Mouse (Mus musculus) hindbrain, postnatal 0 days (tissue): Measurements from ENCODE around the gene Tex33. TPM values are rescaled to one million over a fixed set of nuclear protein-coding genes. Genes with fewer than 3 reads are reported as not detected.
A peak's percentile ranks its signal among the peaks of the same experiment; 100 is the strongest.

ENCODE experiments used
- ATAC-seq: fragments of 200-750 bp; cut with Nextera tagmentation; 2 replicates; pipeline ENCODE4 v1.8.0; 2017; ENCODE audit warnings: mild to moderate bottlenecking, moderate TSS enrichment, moderate library complexity
- DNase-seq: peaks from one replicate; pipeline ENCODE4 v3.0.0-alpha.2; 2015; ENCODE audit warnings: low spot score
- H3K27ac ChIP-seq: fragments of 300-500 bp; sonication (generic); 2 replicates; pipeline ENCODE4 v1.5.1; 2014; ENCODE audit warnings: mild to moderate bottlenecking
- H3K27me3 ChIP-seq: fragments of 300-500 bp; sonication (generic); 2 replicates; pipeline ENCODE4 v1.6.1; 2014; ENCODE audit warnings: low read length, mixed read lengths; ENCODE audit not compliant: insufficient read depth
- H3K36me3 ChIP-seq: fragments of 300-500 bp; sonication (generic); 2 replicates; pipeline ENCODE4 v1.6.1; 2014; ENCODE audit warnings: low read length, mixed read lengths; ENCODE audit not compliant: insufficient read depth
- H3K4me1 ChIP-seq: fragments of 300-500 bp; sonication (generic); 2 replicates; pipeline ENCODE4 v1.6.1; 2014; ENCODE audit warnings: antibody characterized with exemption, low read length, mixed read lengths; ENCODE audit not compliant: insufficient read depth
- H3K4me2 ChIP-seq: fragments of 300-500 bp; sonication (generic); 2 replicates; pipeline ENCODE4 v1.6.1; 2014; ENCODE audit warnings: low read depth, mild to moderate bottlenecking, low read length, moderate library complexity, mixed read lengths
- H3K4me3 ChIP-seq: fragments of 300-500 bp; sonication (generic); 2 replicates; pipeline ENCODE4 v1.5.1; 2014; ENCODE audit warnings: low read length
- H3K9ac ChIP-seq: fragments of 300-500 bp; sonication (generic); replicated peaks from 2 replicates; pipeline ENCODE4 v1.6.1; 2014; ENCODE audit warnings: mild to moderate bottlenecking, low read length, moderate library complexity, mixed read lengths
- H3K9me3 ChIP-seq: fragments of 300-500 bp; sonication (generic); 2 replicates; pipeline ENCODE4 v1.6.1; 2016; ENCODE audit warnings: low read length, mixed read lengths
- CTCF ChIP-seq: IDR thresholded peaks from 2 replicates; pipeline ENCODE4 v1.5.1; 2016; ENCODE audit warnings: antibody characterized with exemption, control low read depth, low read depth
- WGBS: fragments of 180-500 bp; shearing (Covaris S2); extraction: QIAGEN DNeasy Blood & Tissue Kit; methylation state at CpG from one replicate; pipeline ENCODE4 v1.1.7; 2014; 5-methylcytosine and 5-hydroxymethylcytosine counted together
- polyA plus RNA-seq: library from polyadenylated mRNA; unstranded; fragments of >200 nt; fragmentation: Nextera tagmentation; extraction: Ambion mirVana; gene quantifications from 2 replicates; pipeline ENCODE4 v1.2.1, GENCODE M21; 2015
- total RNA-seq: library from RNA; depleted of rRNA; stranded (reverse); fragments of >200 nt; gene quantifications from 2 replicates; pipeline ENCODE4 v1.2.3, GENCODE M21; 2014

The Tex33 gene
- total and polyA plus RNA-seq, 2 experiments from 2014 or later, result not detected

DNA sequence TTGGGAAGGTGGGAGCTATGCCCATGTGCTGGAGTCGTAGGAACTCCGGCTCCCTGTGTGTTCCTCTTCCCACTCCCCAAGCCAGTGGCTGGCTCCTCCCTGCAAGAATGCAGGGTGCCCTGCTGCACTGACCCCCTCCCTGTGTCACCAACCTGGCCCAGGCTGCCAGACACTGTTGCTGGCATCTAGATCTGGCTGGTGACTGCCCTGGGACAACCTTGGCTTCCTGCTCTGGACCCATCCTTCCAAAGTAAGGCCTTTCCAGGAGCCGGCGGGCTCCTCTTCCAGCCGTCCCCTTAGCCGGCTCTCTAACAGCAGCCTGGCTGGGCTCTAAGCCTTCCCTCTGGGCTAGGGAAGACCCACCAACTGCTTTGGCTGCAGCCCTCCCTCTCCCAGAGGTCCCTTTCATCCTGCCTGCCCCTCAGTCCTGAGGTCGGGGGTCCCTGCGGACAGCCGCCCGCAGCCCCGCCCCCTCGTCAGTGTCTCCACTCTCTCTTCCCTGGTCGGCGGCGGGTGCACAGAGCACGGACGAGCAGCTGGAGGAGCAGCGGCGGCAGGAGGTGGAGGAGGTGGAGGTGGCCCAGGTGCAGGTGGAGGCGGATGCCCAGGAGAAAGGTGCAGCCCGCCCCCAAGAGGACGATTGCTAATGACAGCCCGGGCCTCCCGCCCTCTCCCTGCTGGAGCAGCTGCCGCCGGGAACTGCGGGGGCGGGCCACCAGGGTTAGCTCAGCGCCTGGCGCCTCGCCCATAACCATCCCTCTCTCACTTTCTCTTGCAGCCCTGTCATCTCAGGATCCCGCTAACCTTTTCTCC, 40.9 kb upstream of the Tex33 start:
- Histone ChIP-seq H3K4me2 (peak overlapping the region; percentile 52), H3K4me3 (peak overlapping the region; percentile 8; the same call in 1 of the 2 replicates), H3K27ac (peak overlapping the region; percentile 51; the same call in 1 of the 2 replicates), H3K4me1 (peaks cover 18% of the 10 kb centered on the region; the same call in 1 of the 2 replicates), H3K36me3 (peaks cover 23% of the 10 kb centered on the region), H3K27me3 (no peaks in the 10 kb centered on the region), H3K9me3 (no peaks in the 10 kb centered on the region), H3K9ac (peak overlapping the region; percentile 46)
- ATAC-seq (peak; percentile 46), DNase-seq (peak; percentile 85)
- peak; percentile 31; the same call in 1 of the 2 replicates for TF ChIP-seq CTCF
- WGBS, result 11% methylated on average over 27 of the region's 32 CpGs

- no peak overlapping the region for H3K27ac ChIP-seq
- H3K4me1 ChIP-seq, result peaks cover 22% of the 10 kb centered on the region; the same call in 1 of the 2 replicates
- no peaks in the 10 kb centered on the region for H3K27me3 ChIP-seq
- no peak overlapping the region for H3K4me3 ChIP-seq
- no peak overlapping the region for H3K4me2 ChIP-seq
- H3K36me3 ChIP-seq, result peaks cover 29% of the 10 kb centered on the region
- no peak for TF ChIP-seq CTCF
- no peak overlapping the region for H3K9ac ChIP-seq
- no peak for ATAC-seq
- no peaks in the 10 kb centered on the region for H3K9me3 ChIP-seq
- DNase-seq, result no peak
- 81% methylated on average over 11 of the region's 11 CpGs for WGBS
Measured at GRCm38 (mm10) chr15:78435681-78436080, 40.0 kb upstream of the Tex33 start.

- H3K4me2 ChIP-seq, result no peak overlapping the region
- no peak overlapping the region for H3K4me3 ChIP-seq
- no peaks in the 10 kb centered on the region for H3K9me3 ChIP-seq
- H3K36me3 ChIP-seq, result peaks cover 29% of the 10 kb centered on the region
- peak; percentile 79 for DNase-seq
- 0 out of 2 replicates have a peak, but pooled peaks have one; percentile 11 for ATAC-seq
- H3K4me1 ChIP-seq, result peaks cover 22% of the 10 kb centered on the region; the same call in 1 of the 2 replicates
- WGBS, result 23% methylated on average over 6 of the region's 6 CpGs
- TF ChIP-seq CTCF, result peak; percentile 84
- no peaks in the 10 kb centered on the region for H3K27me3 ChIP-seq
- H3K27ac ChIP-seq, result no peak overlapping the region
- H3K9ac ChIP-seq, result no peak overlapping the region
Measured at GRCm38 (mm10) chr15:78434896-78435520, 39.3 kb upstream of the Tex33 start.

DNA sequence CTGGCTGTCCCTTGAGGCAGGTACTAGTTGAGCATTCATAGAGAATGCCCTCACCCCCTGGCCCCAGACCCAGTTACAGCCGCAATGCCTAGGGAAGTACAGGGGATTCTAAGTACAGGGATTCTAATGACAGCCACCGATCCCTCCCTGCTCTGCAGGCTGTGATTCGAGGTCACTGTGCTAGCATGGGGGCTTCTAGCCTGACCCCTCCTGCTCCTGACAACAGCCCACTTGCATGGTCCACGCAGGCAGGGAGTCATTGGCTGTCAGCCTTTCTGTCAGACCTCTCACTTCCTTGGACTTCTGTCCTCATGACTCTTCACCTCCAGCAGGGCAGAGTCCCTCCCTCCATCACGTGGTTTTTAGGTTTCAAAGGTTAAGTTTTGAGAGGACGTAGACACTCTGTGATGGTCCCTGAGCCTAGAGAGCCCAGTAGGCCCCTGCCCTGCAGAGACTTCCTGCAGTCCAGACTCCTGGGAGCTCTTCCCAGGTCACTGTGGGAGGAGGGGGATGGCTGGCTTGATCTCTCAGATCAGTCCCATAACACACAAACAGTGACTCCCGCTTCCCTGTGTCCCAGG, 35.9 kb upstream of the Tex33 start:
- H3K27me3 ChIP-seq, result no peaks in the 10 kb centered on the region
- no peak for ATAC-seq
- TF ChIP-seq CTCF, result no peak
- H3K9me3 ChIP-seq, result no peaks in the 10 kb centered on the region
- peaks cover 14% of the 10 kb centered on the region; the same call in 1 of the 2 replicates for H3K4me1 ChIP-seq
- H3K36me3 ChIP-seq, result peaks cover 29% of the 10 kb centered on the region
- H3K9ac ChIP-seq, result no peak overlapping the region
- no peak for DNase-seq
- 83% methylated on average over 7 of the region's 7 CpGs for WGBS
- H3K27ac ChIP-seq, result no peak overlapping the region
- H3K4me2 ChIP-seq, result no peak overlapping the region
- H3K4me3 ChIP-seq, result no peak overlapping the region

DNA sequence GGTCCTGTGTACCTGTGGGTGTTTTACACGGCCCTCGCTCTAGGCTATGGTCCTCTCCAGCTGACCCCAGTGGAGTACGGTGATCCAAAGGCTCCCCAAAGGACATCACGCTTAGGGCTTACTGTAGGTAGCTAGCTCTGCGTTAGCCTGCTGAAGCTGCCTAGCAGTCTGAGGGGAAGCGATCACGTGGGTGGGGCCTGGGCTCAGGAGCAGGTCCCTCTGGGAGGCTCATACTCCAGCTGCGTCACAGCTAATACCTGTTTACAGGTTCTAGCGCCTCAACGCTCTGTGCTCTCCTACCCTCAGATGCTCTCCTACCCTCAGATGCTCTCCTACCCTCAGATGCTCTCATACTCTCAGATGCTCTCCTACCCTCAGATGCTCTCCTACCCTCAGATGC, 35.2 kb upstream of the Tex33 start:
- no peak overlapping the region for H3K9ac ChIP-seq
- no peaks in the 10 kb centered on the region for H3K9me3 ChIP-seq
- 83% methylated on average over 10 of the region's 10 CpGs for WGBS
- no peak overlapping the region for H3K4me2 ChIP-seq
- TF ChIP-seq CTCF, result no peak
- peaks cover 10% of the 10 kb centered on the region; the same call in 1 of the 2 replicates for H3K4me1 ChIP-seq
- H3K27me3 ChIP-seq, result no peaks in the 10 kb centered on the region
- H3K36me3 ChIP-seq, result peaks cover 29% of the 10 kb centered on the region
- DNase-seq, result no peak
- no peak for ATAC-seq
- H3K4me3 ChIP-seq, result no peak overlapping the region
- H3K27ac ChIP-seq, result no peak overlapping the region

DNA sequence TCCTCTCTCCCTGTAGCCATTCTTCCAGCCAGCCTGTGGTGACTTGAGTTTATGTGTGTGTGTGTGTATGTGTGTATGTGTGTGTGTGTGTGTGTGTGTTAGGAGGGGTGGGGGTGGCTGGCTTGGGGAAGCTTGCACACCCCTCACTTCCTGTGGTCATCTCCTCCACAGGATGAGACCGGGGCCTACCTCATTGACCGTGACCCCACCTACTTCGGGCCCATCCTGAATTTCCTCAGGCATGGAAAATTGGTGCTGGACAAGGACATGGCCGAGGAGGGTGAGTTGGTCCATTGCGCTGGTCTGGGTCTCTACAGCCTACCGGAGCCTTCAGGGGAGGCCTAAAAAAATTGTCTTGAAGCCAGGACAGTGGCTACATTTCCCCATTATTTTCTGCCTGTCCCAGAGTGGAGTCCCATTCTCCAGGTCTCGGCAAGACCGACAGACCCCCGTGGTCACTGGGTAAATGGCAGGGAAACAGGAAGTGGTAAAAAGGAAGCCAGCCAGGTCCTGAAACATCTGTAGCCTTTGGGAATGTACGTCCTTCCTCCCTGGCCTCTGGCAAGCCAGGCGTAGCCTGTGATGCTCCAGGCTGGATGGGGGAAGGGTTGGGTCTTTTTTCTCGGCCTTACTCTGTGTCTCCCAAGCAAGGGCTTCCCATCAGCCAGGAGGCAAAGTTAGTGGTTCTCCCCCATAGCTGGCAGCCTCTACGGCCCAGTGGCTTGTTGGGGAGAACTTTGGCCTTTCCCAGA, 34.3 kb upstream of the Tex33 start:
- peak overlapping the region; percentile 77 for H3K27ac ChIP-seq
- 79% methylated on average over 13 of the region's 13 CpGs for WGBS

More for the DNA sequence above, 34.3 kb upstream of the Tex33 start:
- peak overlapping the region; percentile 86 for H3K4me2 ChIP-seq
- peaks cover 24% of the 10 kb centered on the region for H3K36me3 ChIP-seq
- peaks cover 10% of the 10 kb centered on the region; the same call in 1 of the 2 replicates for H3K4me1 ChIP-seq
- DNase-seq, result no peak
- no peaks in the 10 kb centered on the region for H3K27me3 ChIP-seq
- H3K4me3 ChIP-seq, result peak overlapping the region; percentile 81
- H3K9me3 ChIP-seq, result no peaks in the 10 kb centered on the region
- ATAC-seq, result no peak
- no peak for TF ChIP-seq CTCF
- H3K9ac ChIP-seq, result peak overlapping the region; percentile 82
